Mouse (Mus musculus): ENCODE measurements around the gene Mertk.

DNA sequence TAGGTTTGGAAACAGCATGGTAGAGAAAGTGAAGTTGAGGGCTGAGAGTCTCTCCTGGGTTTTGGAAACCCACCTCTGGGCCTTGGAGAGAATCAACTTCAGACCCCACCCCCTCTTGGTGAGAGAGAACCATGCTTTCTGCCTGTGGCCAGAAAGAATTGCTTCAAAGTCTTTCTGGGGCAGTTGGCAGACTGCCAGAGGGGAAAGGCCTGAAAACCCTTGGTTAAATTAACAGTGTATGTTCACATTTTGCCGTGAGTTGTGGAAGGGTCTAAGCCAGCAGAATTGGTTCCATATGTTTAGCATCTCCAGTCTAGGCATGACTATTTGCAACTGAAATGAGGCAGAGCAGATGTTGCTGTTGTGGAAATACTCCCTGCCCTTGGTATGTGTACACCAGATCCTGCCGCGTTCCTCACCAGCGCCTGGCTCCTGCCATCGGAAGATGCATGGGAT, 14.8 kb downstream of the Mertk start:
- no peak for TF ChIP-seq CTCF (IDR thresholded peaks at IDR 0.05; ENCODE audit: low read depth)
- TF ChIP-seq EP300 (IDR thresholded peaks at IDR 0.05; ENCODE audit: low read depth) = no peak

Data from liver, postnatal 0 days (tissue).